Mouse (Mus musculus): ENCODE data around the gene Ctbp1. TPM values are rescaled to one million over a fixed set of nuclear protein-coding genes. Genes with fewer than 3 reads are reported as not detected.

Gene Ctbp1
- total RNA-seq, 2 experiments from 2014 or later = 278 to 287 TPM

GRCm38 (mm10) chr5:33211254-33211653, 63.5 kb downstream of the Ctbp1 start:
- DNase-seq (ENCODE audit: low spot score in 2 of 2) = peak in 1 of 2 experiments; percentile 1

GRCm38 (mm10) chr5:33210515-33210914, 64.3 kb downstream of the Ctbp1 start:
- DNase-seq (ENCODE audit: low spot score in 2 of 2) = no peak

GRCm38 (mm10) chr5:33208533-33209245, 66.1 kb downstream of the Ctbp1 start:
- no peak for DNase-seq (ENCODE audit: low spot score in 2 of 2)

- DNase-seq (ENCODE audit: low spot score in 2 of 2) = no peak
These were observed 67.7 kb downstream of the Ctbp1 start for GRCm38 (mm10) chr5:33207136-33207535.

GRCm38 (mm10) chr5:33206328-33206727, 68.5 kb downstream of the Ctbp1 start:
- no peak for DNase-seq (ENCODE audit: low spot score in 2 of 2)

- DNase-seq (ENCODE audit: low spot score in 2 of 2) = no peak
These were observed 70.5 kb downstream of the Ctbp1 start for GRCm38 (mm10) chr5:33204284-33204683.

- DNase-seq (ENCODE audit: low spot score in 2 of 2) = peak; percentile 81 to 86
These were observed 71.0 kb downstream of the Ctbp1 start for GRCm38 (mm10) chr5:33203691-33204242.

- DNase-seq (ENCODE audit: low spot score in 2 of 2) = no peak
These were observed 71.6 kb downstream of the Ctbp1 start for GRCm38 (mm10) chr5:33203171-33203565.

- no peak for DNase-seq (ENCODE audit: low spot score in 2 of 2)
These were observed 72.2 kb downstream of the Ctbp1 start for GRCm38 (mm10) chr5:33202516-33203170.

GRCm38 (mm10) chr5:33201697-33202096, 73.1 kb downstream of the Ctbp1 start:
- no peak for DNase-seq (ENCODE audit: low spot score in 2 of 2)

- no peak for DNase-seq (ENCODE audit: low spot score in 2 of 2)
These were observed 74.7 kb downstream of the Ctbp1 start for GRCm38 (mm10) chr5:33200071-33200470.

Other genes starting within 250 kb of the Ctbp1 start
- gene Slc5a1, start 170.8 kb downstream of the Ctbp1 start, total RNA-seq (2021) = under 1 TPM; 0.20 to 0.23 TPM
- under 1 TPM; 0.45 to 0.75 TPM for gene Spon2, start 56.5 kb downstream of the Ctbp1 start, total RNA-seq (2021)
- 10 to 100 TPM; 86.7 to 88.9 TPM for gene Maea, start 60.5 kb upstream of the Ctbp1 start, total RNA-seq (2021)
- gene Uvssa, start 103.6 kb upstream of the Ctbp1 start, total RNA-seq (2021) = 10 to 100 TPM; 10.5 to 11.8 TPM
- gene Nkx1-1, start 159.0 kb upstream of the Ctbp1 start, total RNA-seq (2021) = not detected